Mouse (Mus musculus) liver, embryonic 11.5 days (tissue): ENCODE measurements around the gene Orm3. TPM values are rescaled to one million over a fixed set of nuclear protein-coding genes. Genes with fewer than 3 reads are reported as not detected.

Experiments used
- polyA plus RNA-seq: library from polyadenylated mRNA; unstranded; fragments of >200 nt; fragmentation: Nextera tagmentation; extraction: Ambion mirVana; gene quantifications from 2 replicates; pipeline ENCODE4 v1.2.1, GENCODE M21; 2014

Gene Orm3
- polyA plus RNA-seq, 1 experiment from 2014 or later, result not detected

Other genes starting within 250 kb of the Orm3 start
- 736 and 748 TPM in 2 replicates for gene Ambp, start 201.4 kb upstream of the Orm3 start, polyA plus RNA-seq
- 7.9 and 9.0 TPM in 2 replicates for gene Kif12, start 184.0 kb upstream of the Orm3 start, polyA plus RNA-seq
- gene Col27a1, start 142.2 kb upstream of the Orm3 start, polyA plus RNA-seq, result 5.0 and 6.4 TPM in 2 replicates
- not detected in 2 replicates for gene Orm1, start 11.6 kb upstream of the Orm3 start, polyA plus RNA-seq
- gene Orm2, start 6.3 kb downstream of the Orm3 start, polyA plus RNA-seq, result not detected in 2 replicates
- gene Akna, start 47.2 kb downstream of the Orm3 start, polyA plus RNA-seq, result 8.8 and 8.9 TPM in 2 replicates
- 2.0 and 2.4 TPM in 2 replicates for gene Whrn, start 139.8 kb downstream of the Orm3 start, polyA plus RNA-seq
- 191 and 204 TPM in 2 replicates for gene Atp6v1g1, start 188.6 kb downstream of the Orm3 start, polyA plus RNA-seq
- gene Tmem268, start 202.6 kb downstream of the Orm3 start, polyA plus RNA-seq, result 9.0 and 10.2 TPM in 2 replicates
- not detected in 2 replicates for gene Gm11213, start 249.1 kb downstream of the Orm3 start, polyA plus RNA-seq